Mouse (Mus musculus) mature B cell (primary cell): ENCODE measurements around the gene Dctn2.

ENCODE experiments used
- in situ Hi-C: fragments of 300-500 bp; cut with MboI; formaldehyde crosslinking; loops from 2 replicates; pipeline ENCODE4 v1.14.3; 2019

Dctn2 gene

DNA sequence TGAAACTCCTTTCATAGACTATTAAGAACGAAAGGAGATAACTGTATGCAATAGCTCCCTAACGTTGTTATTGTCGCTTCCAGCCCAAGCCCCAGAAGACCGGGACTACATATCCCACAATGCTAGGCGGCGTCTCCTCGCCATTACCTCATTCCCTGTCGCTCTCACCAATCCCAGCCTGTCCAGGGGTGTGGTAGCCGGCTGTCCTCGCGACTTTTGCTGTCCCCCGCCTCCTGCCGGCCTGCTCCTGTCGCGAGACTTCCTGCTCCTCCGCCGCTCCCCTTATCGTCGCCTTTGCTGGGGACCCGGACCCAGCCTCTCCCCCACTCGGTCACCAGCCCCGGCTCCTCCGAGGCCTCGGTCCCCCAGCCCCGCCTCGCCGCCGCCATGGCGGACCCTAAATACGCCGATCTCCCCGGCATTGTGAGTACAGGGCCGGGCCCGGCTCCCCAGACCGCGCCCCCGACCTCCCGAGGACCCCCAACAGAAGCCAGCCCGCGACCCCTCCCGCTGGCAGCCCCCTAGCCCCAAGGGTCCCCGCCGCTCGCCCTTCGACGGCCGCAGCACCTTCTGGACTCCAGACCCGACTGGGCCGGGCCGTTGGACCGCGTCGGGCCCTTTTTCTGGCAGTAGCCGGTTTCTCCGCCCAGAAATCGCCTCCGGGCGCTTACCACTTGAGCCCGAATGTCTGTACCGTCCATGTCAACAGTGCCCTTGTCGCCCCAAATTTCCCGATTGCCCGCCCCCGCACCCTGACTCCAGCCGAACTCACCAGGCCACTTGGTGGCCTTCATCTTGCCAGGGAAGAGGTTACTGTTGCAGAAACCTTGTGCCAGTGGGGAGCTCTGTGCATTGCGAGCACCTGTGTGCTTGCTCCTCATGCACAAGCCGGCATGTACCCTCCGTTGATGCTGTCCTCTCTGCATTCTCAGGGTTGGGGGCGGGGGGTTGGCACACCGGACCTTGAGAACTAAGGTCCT is at the start of gene Dctn2:
TSS of gene Dctn2 (plus strand) at position 257 of the 980 bp plus-strand sequence.
- in situ Hi-C loops, result no loop called here

DNA sequence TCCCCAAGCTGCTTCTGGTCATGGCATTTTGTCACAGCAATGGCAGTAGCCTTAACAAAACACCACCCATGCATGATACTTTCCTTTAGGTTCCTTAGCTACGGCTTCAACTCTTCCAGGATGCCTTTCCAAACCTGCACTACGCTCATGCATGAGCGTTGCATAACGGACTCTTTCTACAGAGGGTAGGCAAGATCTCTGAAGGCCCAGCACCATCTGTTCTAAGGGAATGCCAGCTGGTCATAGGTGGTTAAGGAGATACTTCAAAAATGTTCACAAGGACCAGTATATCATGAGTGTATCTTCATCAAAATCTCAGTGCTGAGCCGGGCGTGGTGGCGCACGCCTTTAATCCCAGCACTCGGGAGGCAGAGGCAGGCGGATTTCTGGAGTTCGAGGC is 49.7 kb upstream of the Dctn2 start:
- in situ Hi-C loops, result no loop called here

DNA sequence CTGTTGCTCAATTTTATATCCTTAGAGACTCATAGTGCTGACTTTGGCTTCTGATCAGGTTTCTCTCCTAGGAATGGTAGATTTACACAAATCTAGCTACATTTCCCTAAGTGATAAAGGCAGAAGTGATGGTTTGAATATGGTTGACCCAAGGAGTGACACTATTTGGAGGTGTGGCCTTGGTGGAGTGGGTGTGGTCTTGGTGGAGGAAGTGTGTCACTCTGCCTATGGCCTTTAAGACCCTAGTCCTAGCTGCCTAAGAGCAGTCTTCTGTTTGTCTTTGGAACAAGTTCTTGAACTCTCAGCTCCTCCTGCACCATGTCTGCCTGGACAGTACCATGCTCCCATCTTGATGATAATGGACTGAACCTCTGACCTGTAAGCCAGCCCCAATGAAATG is 49.0 kb upstream of the Dctn2 start:
- in situ Hi-C loops, result no loop called here

DNA sequence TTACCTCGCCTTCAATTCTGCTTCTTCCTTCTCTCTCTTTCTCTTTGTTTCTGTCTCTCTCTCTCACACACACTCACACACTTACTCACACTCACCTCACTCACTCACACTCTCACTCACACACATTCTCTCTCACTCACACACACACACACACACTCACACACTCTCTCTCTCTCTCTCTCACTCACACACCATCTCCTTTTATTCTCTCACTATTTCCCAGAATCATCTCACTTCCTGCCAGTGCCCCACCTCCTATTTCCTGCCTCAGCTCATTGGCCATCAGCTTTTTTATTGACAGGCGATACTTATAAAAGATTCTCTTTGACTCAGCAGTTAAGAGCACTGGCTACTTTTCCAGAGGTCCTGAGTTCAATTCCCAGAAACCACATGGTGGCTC is 47.8 kb upstream of the Dctn2 start:
- in situ Hi-C loops, result no loop called here

DNA sequence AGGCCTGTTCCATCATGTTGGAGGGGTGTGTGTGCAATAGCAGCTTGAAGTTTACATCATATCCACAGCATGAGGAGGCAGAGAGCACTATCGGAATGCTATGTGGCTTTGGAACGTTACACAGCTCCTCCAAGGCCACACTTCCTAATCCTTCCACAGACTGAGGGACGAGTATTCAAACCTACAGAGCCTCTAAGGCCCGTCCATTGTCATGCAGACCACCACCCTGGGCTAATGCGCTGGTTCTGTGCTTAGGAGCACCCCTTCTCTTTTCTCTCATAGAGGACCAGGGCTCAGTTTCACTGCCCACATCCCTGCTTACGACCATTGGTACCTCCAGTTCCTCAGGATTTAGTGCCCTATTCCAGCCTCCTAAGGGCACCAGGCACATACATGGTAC is 41.0 kb upstream of the Dctn2 start:
- in situ Hi-C loops, result loop anchor here (10.0 kb wide), 1 partner anchor 50 kb away; no protein-coding TSS in a partner anchor

DNA sequence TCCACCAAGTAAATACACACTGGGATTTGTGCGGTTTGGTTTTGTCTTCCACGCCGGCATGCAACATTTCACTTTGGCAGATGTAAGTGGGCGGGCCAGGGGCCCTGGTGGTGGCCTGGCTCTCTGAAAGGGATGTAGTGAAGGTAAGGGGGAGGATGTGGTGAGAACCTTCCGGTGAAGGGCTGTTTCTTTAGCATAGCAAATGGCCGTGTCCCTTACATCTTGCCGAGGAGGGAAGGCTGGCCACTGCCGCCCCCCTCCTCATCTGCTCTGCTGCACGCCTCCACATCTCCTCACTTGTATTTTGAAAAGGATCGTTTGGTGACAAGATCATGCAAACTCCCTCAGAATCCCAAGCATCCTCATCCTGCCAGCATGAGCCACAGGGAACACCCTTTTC is 40.4 kb upstream of the Dctn2 start:
- in situ Hi-C loops, result loop anchor here (10.0 kb wide), 1 partner anchor 51 kb away; no protein-coding TSS in a partner anchor

DNA sequence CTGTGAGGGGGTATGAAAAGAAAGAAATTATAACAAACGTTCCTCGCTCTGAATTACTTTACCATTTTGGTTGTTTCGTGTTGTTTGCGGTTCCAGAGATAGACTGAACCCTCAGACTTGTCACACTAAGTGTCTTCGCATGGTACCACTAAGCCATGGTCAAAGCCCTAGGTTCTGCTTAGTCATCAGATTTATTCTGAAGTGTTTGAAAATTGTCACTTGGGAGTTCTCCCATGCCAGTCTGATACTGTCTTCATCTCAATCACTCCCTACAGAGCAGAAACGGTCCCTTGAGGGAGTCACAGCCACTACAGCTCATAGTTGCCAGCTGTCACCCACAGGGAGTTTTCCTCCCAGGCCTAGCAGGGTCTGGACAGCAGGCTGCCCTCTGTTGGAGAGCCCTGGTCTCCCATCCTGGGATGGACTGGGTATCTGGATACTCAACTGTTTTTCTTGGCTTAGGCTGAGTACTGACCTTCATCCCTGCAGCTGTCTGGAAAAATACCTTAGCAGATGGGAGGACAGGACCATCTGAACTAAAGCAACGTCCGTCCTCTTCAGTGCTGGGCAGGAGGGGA is 39.8 kb upstream of the Dctn2 start:
- in situ Hi-C loops, result loop anchor here (10.0 kb wide), 1 partner anchor 52 kb away; no protein-coding TSS in a partner anchor

DNA sequence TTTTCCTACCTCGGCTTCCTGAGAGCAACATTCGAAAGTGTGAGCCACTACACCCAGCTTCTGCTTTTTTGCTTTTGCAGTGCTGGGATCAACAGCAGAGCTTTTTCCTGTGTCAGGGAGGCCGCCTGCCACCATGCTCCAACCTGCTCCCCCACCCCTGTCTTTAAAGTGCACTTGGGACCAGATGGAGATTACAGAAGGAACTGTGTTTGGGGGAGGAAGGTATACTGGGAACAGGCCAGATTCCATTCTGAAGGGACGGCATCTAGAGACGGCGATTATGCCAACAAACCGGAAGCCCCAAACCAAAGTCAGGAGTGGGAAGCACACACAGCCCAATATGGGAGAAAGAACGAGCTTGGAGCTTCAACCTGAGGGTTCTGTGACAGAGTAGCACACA is 39.0 kb upstream of the Dctn2 start:
- in situ Hi-C loops, result loop anchor here (10.0 kb wide), 1 partner anchor 52 kb away; no protein-coding TSS in a partner anchor

DNA sequence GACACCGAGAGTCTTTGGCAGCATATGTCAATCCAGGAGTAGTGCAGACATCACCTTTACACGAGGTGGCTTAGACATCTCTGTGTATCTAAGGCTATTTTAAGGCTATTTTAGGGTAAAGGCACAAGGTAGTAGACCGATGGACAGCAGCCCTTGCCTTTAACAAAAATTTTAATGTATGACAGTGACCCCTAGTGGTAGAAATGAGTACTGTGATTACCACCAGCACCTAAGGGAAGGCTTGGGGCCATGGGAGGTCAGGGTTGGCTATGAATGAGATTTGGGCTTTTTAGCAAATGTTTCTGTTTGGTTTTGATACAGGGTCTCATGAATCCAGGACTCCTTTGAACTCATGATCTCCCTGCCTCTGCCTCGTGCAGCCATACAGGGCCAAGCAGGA is 37.3 kb upstream of the Dctn2 start:
- in situ Hi-C loops, result loop anchor here (10.0 kb wide), 1 partner anchor 54 kb away; no protein-coding TSS in a partner anchor

DNA sequence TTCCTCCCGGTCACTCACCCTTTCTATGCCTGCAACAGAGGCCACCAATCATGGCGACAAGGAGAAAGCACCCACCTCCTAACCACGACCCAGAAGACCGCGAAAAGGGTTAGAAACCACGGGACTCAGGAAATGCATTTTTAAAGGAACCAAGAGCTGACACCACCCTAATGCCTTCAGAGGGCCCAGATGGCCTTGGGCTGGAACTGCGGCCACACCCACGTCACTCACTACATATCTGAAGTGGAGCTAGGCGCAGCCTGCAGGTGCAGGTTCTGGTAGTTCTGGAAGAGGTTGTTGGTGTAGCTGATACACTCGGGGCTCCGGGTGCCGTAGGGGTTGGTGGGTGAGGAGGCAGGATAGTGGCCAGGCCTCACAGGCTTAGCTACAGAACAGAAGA is 35.5 kb upstream of the Dctn2 start:
- in situ Hi-C loops, result no loop called here

DNA sequence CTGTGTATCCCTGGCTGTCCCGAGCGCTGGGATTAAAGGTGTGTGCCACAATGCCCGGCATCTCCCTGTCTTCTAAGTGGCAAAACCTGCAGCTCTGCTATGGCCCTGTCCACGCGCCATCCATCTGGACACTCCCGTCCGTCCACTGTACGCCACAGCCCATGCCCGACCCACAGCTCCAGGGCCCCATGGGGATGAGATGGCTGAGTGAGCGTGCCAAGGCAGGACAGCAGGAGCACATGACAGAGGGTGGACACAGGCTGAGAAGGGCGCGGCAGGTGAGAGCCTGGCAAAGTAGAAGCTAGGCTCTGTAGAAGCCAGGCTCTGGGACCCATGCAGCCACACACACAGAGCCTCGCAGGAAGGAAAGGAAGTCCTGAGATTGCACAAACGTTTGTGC is 34.4 kb upstream of the Dctn2 start:
- in situ Hi-C loops, result no loop called here

DNA sequence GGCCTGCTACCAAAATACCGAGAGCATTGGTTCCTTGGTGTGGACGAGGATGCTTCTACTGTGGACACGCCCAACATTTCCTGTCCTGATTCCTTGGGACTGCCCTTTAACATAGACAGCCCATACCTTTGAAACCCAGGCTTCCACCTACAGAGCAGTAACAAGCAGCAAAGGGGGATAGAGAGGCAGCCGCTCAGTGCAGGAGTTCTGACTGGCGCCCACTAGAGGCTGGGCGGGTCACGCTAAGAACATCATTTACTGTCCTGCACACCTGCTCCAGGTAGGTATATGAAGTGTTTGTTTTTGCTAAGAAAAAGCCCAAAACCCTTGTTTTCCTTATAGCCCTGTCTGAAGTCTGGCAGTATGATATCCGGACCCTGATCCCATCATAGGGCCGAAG is 33.0 kb upstream of the Dctn2 start:
- in situ Hi-C loops, result no loop called here

DNA sequence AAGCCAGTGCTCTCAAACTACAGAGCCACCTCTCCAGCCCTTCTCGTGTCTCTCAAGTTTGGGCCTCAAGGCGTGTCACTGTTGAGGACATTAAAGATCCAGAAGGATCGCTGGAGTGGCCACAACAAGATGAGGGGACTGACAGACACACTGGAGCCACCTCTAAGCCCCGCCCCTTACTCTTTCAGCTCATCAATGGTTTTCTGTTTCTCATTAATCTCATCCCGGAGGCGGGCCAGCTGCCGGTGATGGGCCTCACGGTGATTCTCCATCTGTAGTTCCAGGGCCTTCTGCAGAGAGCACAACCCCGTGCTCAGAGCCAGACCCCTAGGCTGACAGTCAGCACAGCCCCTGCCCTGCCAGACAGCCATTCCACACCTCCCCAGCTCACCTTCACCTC is 29.6 kb upstream of the Dctn2 start:
- in situ Hi-C loops, result no loop called here

DNA sequence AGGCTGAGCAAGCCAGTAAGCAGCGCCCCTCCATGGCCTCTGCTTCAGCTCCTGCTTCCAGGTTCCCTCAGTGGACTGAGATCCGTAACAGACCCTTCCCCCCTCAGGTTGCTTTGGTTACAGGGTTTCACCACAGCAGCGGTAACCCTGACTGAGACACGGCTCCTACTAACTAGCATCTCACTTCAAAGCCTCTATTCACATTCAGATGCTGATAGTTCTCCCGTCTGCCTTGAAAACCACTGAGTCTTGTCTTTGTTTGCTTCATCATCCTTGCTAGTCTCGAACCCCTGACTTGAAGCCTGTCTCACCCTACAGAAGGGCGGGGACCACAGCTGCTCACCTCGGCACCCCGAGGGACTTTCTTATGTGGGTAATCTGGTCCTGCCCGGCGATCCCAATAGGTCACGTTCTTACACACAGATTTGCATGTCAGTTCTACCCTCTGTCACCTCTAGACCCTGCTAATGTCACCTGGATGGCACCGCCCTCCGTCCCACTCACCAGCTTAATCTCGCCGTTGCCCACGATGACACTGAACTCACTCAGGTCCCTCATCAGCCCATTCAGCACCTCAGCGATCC is 27.8 kb upstream of the Dctn2 start:
- in situ Hi-C loops, result no loop called here

DNA sequence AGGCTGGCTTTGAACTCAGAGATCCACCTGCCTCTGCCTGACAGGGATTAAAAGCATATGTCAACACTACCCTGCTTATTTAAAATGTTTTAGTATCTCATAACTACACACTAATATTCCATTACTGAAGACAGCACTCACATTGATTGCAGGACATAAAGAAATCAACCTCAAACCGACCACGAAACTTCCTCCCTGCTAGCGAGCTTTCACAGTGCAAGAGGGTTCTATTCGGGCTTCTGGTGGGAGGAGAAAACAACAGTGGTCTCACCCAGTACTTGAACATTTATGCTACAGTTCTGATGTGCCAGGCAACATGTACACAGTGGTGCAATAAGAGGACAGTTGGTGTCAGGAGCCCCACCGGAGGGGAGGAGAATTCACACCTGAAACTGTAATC is 15.4 kb upstream of the Dctn2 start:
- in situ Hi-C loops, result no loop called here

DNA sequence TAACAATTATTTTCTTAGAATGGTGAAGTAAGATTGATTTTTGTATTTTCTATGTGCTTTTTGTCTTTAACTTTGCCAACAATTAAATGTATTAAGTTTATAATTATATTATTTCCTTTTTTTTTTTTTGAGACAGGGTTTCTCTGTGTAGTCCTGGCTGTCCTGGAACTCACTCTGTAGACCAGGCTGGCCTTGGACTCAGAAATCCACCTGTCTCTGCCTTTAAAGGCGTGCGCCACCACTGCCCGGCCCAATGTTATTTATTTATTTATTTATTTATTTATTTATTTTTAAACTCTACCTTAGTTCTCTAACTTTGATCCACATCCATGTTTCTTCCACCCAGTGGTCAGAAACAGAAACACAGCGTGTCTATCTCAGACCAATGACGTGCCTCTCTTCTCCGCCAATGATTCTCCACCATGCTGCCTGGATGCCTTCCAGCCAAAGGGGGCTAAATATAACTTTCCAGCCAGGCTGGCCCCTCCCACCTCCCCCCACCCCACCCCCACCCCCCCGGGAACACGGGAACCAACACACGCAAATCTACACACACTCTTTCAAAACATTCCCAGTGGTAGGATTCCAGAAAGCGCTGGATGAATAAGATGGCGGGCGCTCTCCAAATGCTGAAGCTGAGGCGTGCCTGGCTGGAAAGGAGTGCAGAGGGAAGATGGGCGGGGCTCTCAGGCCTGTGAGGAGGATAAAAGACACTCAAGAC is 10.4 kb upstream of the Dctn2 start:
- in situ Hi-C loops, result no loop called here

DNA sequence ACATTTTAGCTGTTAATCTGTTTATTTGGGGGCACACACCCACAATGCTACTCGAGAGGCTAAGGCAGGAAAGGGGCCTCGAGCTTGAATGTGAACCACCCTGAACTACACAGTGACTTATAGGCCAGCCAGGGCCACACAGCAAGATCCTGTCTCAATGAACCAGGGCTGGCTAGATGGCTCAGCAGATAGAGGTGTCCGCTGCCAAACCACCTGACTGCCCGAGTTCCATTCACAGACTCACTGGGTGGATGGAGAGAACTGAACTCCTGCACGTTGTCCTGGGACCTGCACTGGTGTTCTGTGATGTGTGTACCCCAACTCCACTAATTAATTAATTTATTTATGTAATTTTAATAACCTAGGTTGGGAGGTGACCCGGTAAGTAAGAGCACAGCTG is 8.4 kb upstream of the Dctn2 start:
- in situ Hi-C loops, result no loop called here

DNA sequence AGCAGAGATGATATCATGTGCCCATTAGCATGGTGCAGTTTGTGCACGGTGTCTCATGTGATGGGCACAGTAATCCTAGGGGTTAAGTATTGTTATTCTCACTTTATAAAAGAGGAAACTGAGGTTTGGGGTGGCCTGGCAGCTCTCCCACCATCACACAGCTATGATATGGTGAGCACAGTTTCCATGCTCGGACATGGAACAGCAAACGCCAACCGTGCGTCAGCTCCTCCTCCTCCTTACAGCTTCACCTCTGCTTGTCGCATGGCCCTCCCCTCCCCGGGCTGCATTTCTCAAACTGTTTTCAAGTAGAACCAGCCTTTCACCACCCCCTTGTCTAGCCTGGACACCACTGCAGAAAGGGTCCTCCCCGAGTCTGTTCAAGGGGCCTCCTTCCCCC is 7.7 kb upstream of the Dctn2 start:
- in situ Hi-C loops, result no loop called here

DNA sequence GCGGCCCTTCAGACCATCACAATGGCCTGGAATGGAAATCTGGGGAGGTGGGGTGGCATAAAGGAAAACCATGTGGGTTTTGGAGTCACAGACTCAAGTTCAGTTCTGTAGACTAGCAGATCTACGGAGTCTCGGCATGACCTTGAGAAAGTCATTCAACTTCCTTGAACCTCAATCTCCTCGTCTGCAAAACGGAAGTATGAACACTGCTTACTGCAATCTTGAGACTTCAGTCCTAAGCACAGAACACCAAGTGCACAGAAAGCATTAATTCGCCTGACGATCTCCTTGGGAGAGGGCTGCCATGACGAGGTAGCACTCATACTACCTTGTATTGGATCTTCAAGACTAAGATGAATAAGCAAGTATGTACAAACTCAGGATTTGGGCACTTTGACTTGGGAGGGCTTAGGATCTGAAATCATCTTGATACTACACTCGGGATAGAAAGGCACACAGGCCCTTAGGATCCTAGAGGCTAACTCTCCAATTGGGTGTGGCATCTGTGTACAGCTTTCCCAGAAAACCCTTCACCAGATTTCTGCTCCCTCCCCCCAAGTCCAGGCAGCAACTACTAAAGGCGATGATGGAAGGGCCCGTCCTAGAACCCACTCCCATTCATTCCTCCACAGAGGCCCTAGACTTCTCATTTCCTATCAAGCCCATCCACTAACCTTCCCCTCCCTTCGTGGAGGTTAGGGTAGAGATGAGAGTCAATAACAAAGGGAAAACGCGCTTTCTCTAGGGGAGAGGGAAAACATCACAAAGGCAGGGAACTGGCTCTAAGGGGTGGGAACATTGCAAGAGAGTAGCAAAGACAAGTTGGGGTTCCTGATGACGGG is 4.2 kb upstream of the Dctn2 start:
- in situ Hi-C loops, result no loop called here

DNA sequence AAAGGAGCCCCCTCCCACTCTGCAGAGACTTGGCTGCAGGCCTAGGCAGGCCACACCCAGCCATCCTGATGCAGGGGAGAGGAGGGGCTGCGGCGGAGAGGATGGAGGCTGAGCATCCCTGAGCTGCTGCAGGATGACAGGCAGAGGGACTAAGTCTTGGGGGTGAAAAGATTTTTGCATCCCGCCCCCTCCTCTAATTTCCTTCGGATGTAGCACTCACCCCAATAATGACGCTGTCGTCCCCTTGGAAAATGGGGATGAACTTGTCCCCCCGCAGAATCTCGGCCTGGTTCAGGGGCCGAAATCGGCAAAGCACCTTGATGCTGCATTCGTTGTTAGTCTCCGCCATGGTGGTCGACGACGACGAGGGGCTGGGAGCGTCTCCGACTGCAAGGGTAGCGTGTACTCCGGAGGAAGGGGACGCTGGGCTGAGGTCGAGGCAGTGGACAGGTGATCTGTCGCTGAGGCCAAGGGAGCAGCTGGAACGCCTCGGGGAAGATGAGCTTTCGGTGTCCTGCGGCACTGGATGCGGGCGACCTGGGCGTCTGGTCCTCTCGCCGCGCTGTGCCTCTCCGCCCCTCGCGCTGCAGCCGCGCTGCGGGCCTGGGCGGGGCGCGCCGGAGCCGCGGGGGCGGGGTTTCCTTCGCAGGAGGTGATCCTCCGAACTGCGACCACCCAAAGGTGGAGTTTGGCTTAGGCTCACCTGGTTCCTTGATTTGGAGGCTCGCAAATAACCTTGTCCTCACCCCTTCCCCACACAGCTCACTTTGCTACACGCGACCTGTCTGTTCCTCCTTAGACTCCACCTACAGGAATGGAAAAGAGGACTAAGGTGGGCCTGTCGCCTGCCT is 3.4 kb upstream of the Dctn2 start, which contains the start of gene Kif5a:
TSS of gene Kif5a (minus strand) at position 801 of the 851 bp plus-strand sequence.
- in situ Hi-C loops, result no loop called here
